Mouse (Mus musculus) kidney, embryonic 16.5 days (tissue): ENCODE measurements around the gene D630003M21Rik. TPM values are rescaled to one million over a fixed set of nuclear protein-coding genes. Genes with fewer than 3 reads are reported as not detected.

ENCODE experiments used
- ATAC-seq: fragments of 200-750 bp; cut with Nextera tagmentation; 2 replicates; pipeline ENCODE4 v1.8.0; 2017; ENCODE audit warnings: moderate TSS enrichment; ENCODE audit not compliant: low FRiP score, low TSS enrichment
- H3K27ac ChIP-seq: fragments of 300-500 bp; sonication (generic); 2 replicates; pipeline ENCODE4 v1.5.1; 2014; ENCODE audit warnings: low read length
- H3K27me3 ChIP-seq: fragments of 300-500 bp; sonication (generic); 2 replicates; pipeline ENCODE4 v1.6.1; 2014; ENCODE audit warnings: low read length, control low read depth, mixed read lengths; ENCODE audit not compliant: insufficient read depth
- H3K36me3 ChIP-seq: fragments of 300-500 bp; sonication (generic); 2 replicates; pipeline ENCODE4 v1.6.1; 2014; ENCODE audit warnings: low read length, control low read depth, mixed read lengths; ENCODE audit not compliant: insufficient read depth
- H3K4me1 ChIP-seq: fragments of 300-500 bp; sonication (generic); 2 replicates; pipeline ENCODE4 v1.6.1; 2014; ENCODE audit warnings: low read length, control low read depth, mixed read lengths; ENCODE audit not compliant: insufficient read depth
- H3K4me2 ChIP-seq: fragments of 300-500 bp; sonication (generic); replicated peaks from 2 replicates; pipeline ENCODE4 v1.6.1; 2014; ENCODE audit warnings: low read depth, low read length
- H3K4me3 ChIP-seq: fragments of 300-500 bp; sonication (generic); 2 replicates; pipeline ENCODE4 v1.5.1; 2014; ENCODE audit warnings: mild to moderate bottlenecking, low read length
- H3K9ac ChIP-seq: fragments of 300-500 bp; sonication (generic); replicated peaks from 2 replicates; pipeline ENCODE4 v1.6.1; 2014; ENCODE audit warnings: low read length
- H3K9me3 ChIP-seq: fragments of 300-500 bp; sonication (generic); 2 replicates; pipeline ENCODE4 v1.6.1; 2016; ENCODE audit warnings: low read length, control low read depth
- WGBS: fragments of 180-500 bp; shearing (Covaris S2); extraction: QIAGEN DNeasy Blood & Tissue Kit; methylation state at CpG from one replicate; pipeline ENCODE4 v1.1.7; 2014; 5-methylcytosine and 5-hydroxymethylcytosine counted together
- polyA plus RNA-seq: library from polyadenylated mRNA; unstranded; fragments of >200 nt; fragmentation: Nextera tagmentation; extraction: Ambion mirVana; gene quantifications from 2 replicates; pipeline ENCODE4 v1.2.1, GENCODE M21; 2015

The D630003M21Rik gene
- polyA plus RNA-seq, 1 experiment from 2014 or later, result 8.3 TPM

GRCm38 (mm10) chr2:158241126-158241738, 12.2 kb upstream of the D630003M21Rik start:
- WGBS, result 75% methylated on average over 5 of the region's 5 CpGs
- no peak overlapping the region for H3K27ac ChIP-seq
- H3K9ac ChIP-seq, result no peak overlapping the region
- H3K27me3 ChIP-seq, result no peaks in the 10 kb centered on the region
- H3K4me2 ChIP-seq, result no peak overlapping the region
- H3K36me3 ChIP-seq, result no peaks in the 10 kb centered on the region
- H3K4me1 ChIP-seq, result 0 out of 2 replicates have a peak, but pooled peaks cover 5% of the 10 kb centered on the region
- H3K9me3 ChIP-seq, result no peaks in the 10 kb centered on the region
- ATAC-seq, result peak; percentile 78; the same call in 1 of the 2 replicates
- no peak overlapping the region for H3K4me3 ChIP-seq

DNA sequence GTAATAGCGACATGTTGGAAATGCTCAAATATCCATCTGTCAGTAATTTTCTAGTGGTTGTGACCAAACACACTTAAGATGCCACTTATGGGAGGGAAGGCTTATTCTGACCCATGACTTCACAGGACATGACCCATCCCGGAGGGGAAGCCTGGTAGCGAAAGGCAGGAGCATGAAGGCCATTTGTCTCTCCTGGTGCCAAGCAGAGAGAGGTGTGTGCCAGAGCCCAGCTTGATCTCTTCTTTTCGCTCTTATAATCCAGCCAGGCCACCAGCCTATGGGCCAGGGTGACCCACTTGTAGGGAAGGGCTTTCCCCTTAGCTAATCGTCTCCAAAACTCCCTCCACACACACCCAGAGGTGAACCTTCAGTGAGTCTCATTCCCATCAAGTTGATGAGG, 9.1 kb upstream of the D630003M21Rik start:
- WGBS, result 90% methylated on average over 5 of the region's 5 CpGs
- H3K27me3 ChIP-seq, result no peaks in the 10 kb centered on the region

GRCm38 (mm10) chr2:158236698-158237097, 7.7 kb upstream of the D630003M21Rik start:
- no peak overlapping the region for H3K27ac ChIP-seq
- no peaks in the 10 kb centered on the region for H3K27me3 ChIP-seq
- H3K4me2 ChIP-seq, result no peak overlapping the region
- no peak for ATAC-seq
- H3K4me3 ChIP-seq, result no peak overlapping the region
- no peak overlapping the region for H3K9ac ChIP-seq
- H3K4me1 ChIP-seq, result 0 out of 2 replicates have a peak, but pooled peaks cover 4% of the 10 kb centered on the region
- no peaks in the 10 kb centered on the region for H3K36me3 ChIP-seq
- H3K9me3 ChIP-seq, result no peaks in the 10 kb centered on the region

More for the DNA sequence above, 9.1 kb upstream of the D630003M21Rik start:
- Histone ChIP-seq H3K4me1 (no peaks in the 10 kb centered on the region), H3K27ac (no peak overlapping the region), H3K36me3 (no peaks in the 10 kb centered on the region), H3K9me3 (no peaks in the 10 kb centered on the region), H3K4me2 (no peak overlapping the region), H3K4me3 (no peak overlapping the region), H3K9ac (no peak overlapping the region)
- ATAC-seq, result no peak

GRCm38 (mm10) chr2:158233106-158233505, 4.1 kb upstream of the D630003M21Rik start:
- Histone ChIP-seq H3K4me2 (no peak overlapping the region), H3K36me3 (no peaks in the 10 kb centered on the region), H3K4me1 (peaks cover 9% of the 10 kb centered on the region), H3K4me3 (no peak overlapping the region), H3K9ac (no peak overlapping the region), H3K27me3 (0 out of 2 replicates have a peak, but pooled peaks cover 4% of the 10 kb centered on the region), H3K9me3 (no peaks in the 10 kb centered on the region), H3K27ac (no peak overlapping the region)
- ATAC-seq, result no peak
- WGBS, result 75% methylated on average over 3 of the region's 3 CpGs

GRCm38 (mm10) chr2:158232414-158232813, 3.4 kb upstream of the D630003M21Rik start:
- no peak for ATAC-seq
- no peaks in the 10 kb centered on the region for H3K36me3 ChIP-seq
- H3K9ac ChIP-seq, result no peak overlapping the region
- 0 out of 2 replicates have a peak overlapping the region, but pooled peaks have one; percentile 17 for H3K27ac ChIP-seq
- H3K9me3 ChIP-seq, result no peaks in the 10 kb centered on the region
- no peak overlapping the region for H3K4me3 ChIP-seq
- peaks cover 9% of the 10 kb centered on the region for H3K4me1 ChIP-seq
- 58% methylated on average over 3 of the region's 3 CpGs for WGBS
- H3K4me2 ChIP-seq, result no peak overlapping the region
- 0 out of 2 replicates have a peak, but pooled peaks cover 4% of the 10 kb centered on the region for H3K27me3 ChIP-seq

DNA sequence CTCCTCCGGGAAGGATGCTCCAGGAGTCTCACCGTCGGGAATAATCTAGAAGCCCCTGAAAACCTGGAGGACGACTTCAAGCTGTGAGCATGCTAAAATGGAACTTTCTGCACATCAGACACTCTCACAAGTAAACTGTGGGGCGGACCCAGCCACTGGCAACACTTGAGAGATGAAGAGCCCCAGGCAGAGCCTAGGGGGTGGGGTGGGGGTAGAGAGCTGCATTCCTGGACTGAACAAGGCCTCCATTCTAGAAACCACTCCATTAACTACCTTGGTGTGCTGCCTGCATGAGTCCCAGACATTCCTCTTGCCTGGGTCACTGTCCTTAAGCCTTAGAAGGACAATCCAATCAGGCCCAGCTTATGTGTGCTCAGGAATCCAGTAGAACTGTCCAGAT, 2.0 kb upstream of the D630003M21Rik start:
- WGBS, result 52% methylated on average over 5 of the region's 5 CpGs
- Histone ChIP-seq H3K9ac (no peak overlapping the region), H3K4me2 (no peak overlapping the region), H3K36me3 (no peaks in the 10 kb centered on the region), H3K9me3 (no peaks in the 10 kb centered on the region), H3K4me1 (peaks cover 9% of the 10 kb centered on the region), H3K4me3 (no peak overlapping the region), H3K27ac (peak overlapping the region; percentile 10; the same call in 1 of the 2 replicates), H3K27me3 (0 out of 2 replicates have a peak, but pooled peaks cover 4% of the 10 kb centered on the region)
- no peak for ATAC-seq

DNA sequence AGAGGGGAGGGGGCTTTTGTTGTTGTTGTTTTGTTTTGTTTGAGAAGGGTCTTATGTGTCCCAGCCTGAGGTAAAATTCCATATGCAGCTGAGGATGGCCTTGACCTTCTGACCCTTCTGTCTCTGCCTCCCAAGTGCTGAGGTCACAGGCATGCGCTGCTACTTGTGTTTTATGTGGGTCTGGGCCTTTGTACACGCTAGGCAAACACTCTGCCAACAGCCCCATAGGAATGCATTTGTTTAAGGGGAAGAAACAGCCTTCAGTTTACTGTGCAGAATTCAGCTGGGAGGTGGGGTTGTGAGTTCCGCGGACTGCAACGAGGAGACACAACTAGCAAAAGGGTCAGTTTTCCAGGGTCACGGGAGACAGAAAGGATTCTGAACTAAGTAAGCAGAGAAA, 1.6 kb upstream of the D630003M21Rik start:
- Histone ChIP-seq H3K9ac (no peak overlapping the region), H3K4me1 (peaks cover 9% of the 10 kb centered on the region), H3K4me3 (no peak overlapping the region), H3K9me3 (no peaks in the 10 kb centered on the region), H3K27ac (peak overlapping the region; percentile 10; the same call in 1 of the 2 replicates), H3K27me3 (0 out of 2 replicates have a peak, but pooled peaks cover 4% of the 10 kb centered on the region), H3K36me3 (no peaks in the 10 kb centered on the region), H3K4me2 (no peak overlapping the region)
- WGBS, result 49% methylated on average over 6 of the region's 6 CpGs
- ATAC-seq, result no peak

DNA sequence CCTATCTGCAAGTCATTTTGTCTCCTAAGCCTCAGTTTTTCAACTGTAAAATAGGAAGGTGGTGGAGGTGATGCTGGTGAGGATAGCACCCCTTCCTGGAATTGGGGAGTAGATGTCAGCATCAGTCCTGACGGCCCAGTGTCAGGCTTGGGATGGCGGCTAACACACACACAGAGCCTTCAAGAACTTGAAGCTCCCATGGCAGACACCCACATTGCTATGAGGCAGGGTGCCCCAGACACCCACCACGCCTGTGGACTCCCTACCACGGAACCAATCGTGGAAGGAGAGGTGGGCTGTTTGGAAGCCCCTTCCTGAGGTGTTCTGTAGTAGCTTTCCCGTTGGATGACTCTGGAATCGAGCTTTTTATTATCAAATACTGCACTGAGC, 476 bp upstream of the D630003M21Rik start:
- no peaks in the 10 kb centered on the region for H3K36me3 ChIP-seq
- H3K9me3 ChIP-seq, result no peaks in the 10 kb centered on the region
- H3K27me3 ChIP-seq, result 0 out of 2 replicates have a peak, but pooled peaks cover 4% of the 10 kb centered on the region
- no peak for ATAC-seq
- peak overlapping the region; percentile 63 for H3K27ac ChIP-seq
- WGBS, result 19% methylated on average over 7 of the region's 7 CpGs
- H3K4me1 ChIP-seq, result peaks cover 9% of the 10 kb centered on the region
- H3K9ac ChIP-seq, result peak overlapping the region; percentile 69
- H3K4me3 ChIP-seq, result peak overlapping the region; percentile 51
- peak overlapping the region; percentile 90 for H3K4me2 ChIP-seq

DNA sequence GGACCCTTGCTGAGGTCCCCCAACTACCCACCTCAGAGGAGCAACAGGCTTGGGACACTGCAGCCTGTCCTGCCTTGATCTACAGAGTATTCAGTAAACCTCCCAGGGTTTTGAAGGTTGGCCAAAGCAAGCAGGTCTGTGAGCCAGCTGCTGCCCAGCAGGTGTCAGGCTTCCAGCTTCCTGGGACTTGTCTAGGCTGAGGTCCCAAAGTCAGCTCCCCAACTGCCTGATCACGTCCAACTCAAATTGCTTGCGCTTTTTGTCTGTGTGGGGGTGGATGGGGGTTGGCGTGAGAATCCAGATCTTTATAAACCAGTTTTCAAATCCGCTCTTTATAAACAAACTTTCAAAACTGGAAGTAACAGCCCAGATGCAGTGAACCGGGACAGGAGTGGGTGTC, 3.7 kb downstream of the D630003M21Rik start:
- Histone ChIP-seq H3K27me3 (0 out of 2 replicates have a peak, but pooled peaks cover 4% of the 10 kb centered on the region), H3K9me3 (no peaks in the 10 kb centered on the region), H3K4me3 (no peak overlapping the region), H3K9ac (peak overlapping the region; percentile 9; the same call in 1 of the 2 replicates), H3K4me2 (no peak overlapping the region), H3K4me1 (peaks cover 13% of the 10 kb centered on the region), H3K27ac (no peak overlapping the region), H3K36me3 (no peaks in the 10 kb centered on the region)
- 55% methylated on average over 5 of the region's 5 CpGs for WGBS
- ATAC-seq, result no peak

DNA sequence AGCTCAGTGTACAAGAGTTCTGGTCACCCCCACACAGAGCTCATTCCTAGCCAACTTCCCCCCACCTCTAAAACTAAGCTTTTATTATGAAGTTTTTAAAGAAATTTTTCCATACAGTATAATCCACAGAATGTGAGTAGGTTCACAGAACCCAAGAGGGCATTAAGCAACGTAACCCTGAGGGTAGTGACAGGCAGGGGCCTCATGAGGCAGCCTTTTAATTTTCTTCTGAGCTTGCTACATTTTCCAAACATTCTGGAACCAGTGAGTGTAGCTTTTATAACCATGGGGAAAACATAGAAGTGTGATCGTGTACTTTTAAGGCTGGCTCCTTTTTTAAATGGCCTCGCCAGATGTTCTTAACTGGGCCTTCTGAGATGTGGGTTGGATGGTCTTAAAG, 5.5 kb downstream of the D630003M21Rik start:
- no peaks in the 10 kb centered on the region for H3K9me3 ChIP-seq
- ATAC-seq, result no peak
- no peak overlapping the region for H3K4me3 ChIP-seq
- peaks cover 8% of the 10 kb centered on the region for H3K4me1 ChIP-seq
- no peaks in the 10 kb centered on the region for H3K36me3 ChIP-seq
- H3K4me2 ChIP-seq, result no peak overlapping the region
- no peaks in the 10 kb centered on the region for H3K27me3 ChIP-seq
- H3K9ac ChIP-seq, result no peak overlapping the region
- WGBS, result 66% methylated on average over 3 of the region's 3 CpGs
- no peak overlapping the region for H3K27ac ChIP-seq
